ENCODE assay signal across 8 mouse cellular contexts in the genomic region with DNA sequence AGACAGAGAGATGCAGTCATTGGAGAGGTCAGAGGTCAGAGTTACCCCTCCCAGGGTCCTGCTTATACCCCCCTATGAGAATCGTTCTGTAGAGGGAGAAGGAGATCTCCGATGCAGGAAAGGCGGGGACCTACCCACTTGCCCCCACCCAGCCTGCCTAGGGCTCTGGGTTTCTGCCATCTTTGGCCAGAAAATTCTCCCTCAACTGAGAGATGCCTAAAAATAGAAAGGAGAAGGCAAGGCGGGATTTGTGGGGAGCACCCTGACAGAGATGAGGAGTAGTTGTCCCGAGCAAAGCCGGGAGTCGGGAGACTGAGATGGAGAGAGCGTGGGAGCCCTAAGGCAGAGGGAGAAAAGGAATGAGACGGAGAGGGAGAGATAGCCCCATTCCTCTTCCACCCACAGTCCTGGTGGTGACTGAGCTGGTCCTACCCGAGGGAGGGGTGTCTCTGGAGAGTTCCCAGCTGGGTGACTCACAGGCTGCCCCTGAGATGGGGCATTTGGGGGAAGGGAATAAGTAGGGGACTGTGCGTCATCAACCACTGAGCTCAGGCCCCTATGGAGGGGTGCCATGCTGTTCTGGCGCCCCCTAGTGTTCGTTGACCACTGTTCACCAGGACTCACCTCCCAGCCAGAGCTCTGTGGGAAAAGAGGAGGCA. TPM values are rescaled to one million over a fixed set of nuclear protein-coding genes. Genes with fewer than 3 reads are reported as not detected.
DNase-seq lines count a peak whose midpoint lies in the region; ATAC-seq lines count a peak whose summit lies in the region.

No protein-coding gene starts in this region.

- no peaks in the 10 kb centered on the region for H3K27me3 ChIP-seq in hindbrain, embryonic 14.5 days (ENCODE audit: control insufficient read depth, insufficient read depth, low read length)

- H3K4me3 ChIP-seq in hindbrain, embryonic 14.5 days (replicated peaks; ENCODE audit: low read length): no peak overlapping the region

- H3K27ac ChIP-seq in hindbrain, embryonic 14.5 days: no peak overlapping the region

- H3K36me3 ChIP-seq in hindbrain, embryonic 14.5 days (replicated peaks; ENCODE audit: control insufficient read depth, insufficient read depth): no peaks in the 10 kb centered on the region

- ATAC-seq in hindbrain, embryonic 14.5 days (ENCODE audit: low FRiP score): peak; percentile 90

- H3K4me2 ChIP-seq in hindbrain, embryonic 14.5 days (replicated peaks): no peak overlapping the region

- no peaks in the 10 kb centered on the region for H3K4me1 ChIP-seq in hindbrain, embryonic 14.5 days (replicated peaks; ENCODE audit: control insufficient read depth, insufficient read depth, low read length)

- 47% methylated on average over 13 of the region's 13 CpGs for WGBS in hindbrain, embryonic 14.5 days

- H3K9me3 ChIP-seq in hindbrain, embryonic 14.5 days (ENCODE audit: control insufficient read depth, low read length): no peaks in the 10 kb centered on the region

- no peak overlapping the region for H3K9ac ChIP-seq in hindbrain, embryonic 14.5 days

- peak; percentile 96 for DNase-seq in NIH3T3 (ENCODE audit: low read depth)
- peak; percentile 89 to 92 for DNase-seq in cerebellum, postnatal 14 days
- peak; percentile 60 to 77 for DNase-seq in frontal cortex, postnatal 25 days (ENCODE audit: low spot score in 2 of 2)
- DNase-seq in hindbrain, embryonic 14.5 days (ENCODE audit: low spot score): peak; percentile 79
- peak; percentile 79 for DNase-seq in left cerebral cortex, adult 11 months (ENCODE audit: low spot score)
- DNase-seq in lung, postnatal 4 days: peak; percentile 90 to 93
- DNase-seq in retina, postnatal 7 days (ENCODE audit: low read depth, low spot score): peak; percentile 80
- DNase-seq in urinary bladder, adult 18-20 months (ENCODE audit: low spot score in 2 of 2): peak; percentile 61 to 82

RNA-seq across cellular contexts. Expression of a gene that starts 5.6 kb away (rescaled TPM):
- 3.0 and 3.3 TPM in 2 replicates for polyA plus RNA-seq in hindbrain, embryonic 14.5 days (2014; fragmentation: Nextera tagmentation; extraction: Ambion mirVana)

RNA-seq across cellular contexts. Expression of a gene that starts 31.2 kb away (rescaled TPM):
- polyA plus RNA-seq in hindbrain, embryonic 14.5 days (2014; fragmentation: Nextera tagmentation; extraction: Ambion mirVana): 0.33 and 0.62 TPM in 2 replicates

RNA-seq across cellular contexts. Expression of a gene that starts 44.0 kb away (rescaled TPM):
- polyA plus RNA-seq in hindbrain, embryonic 14.5 days (2014; fragmentation: Nextera tagmentation; extraction: Ambion mirVana): 17.7 and 18.7 TPM in 2 replicates

RNA-seq across cellular contexts. Expression of a gene that starts 48.3 kb away (rescaled TPM):
- 16.3 and 18.0 TPM in 2 replicates for polyA plus RNA-seq in hindbrain, embryonic 14.5 days (2014; fragmentation: Nextera tagmentation; extraction: Ambion mirVana)
